Mouse (Mus musculus) layer of hippocampus, adult 9-11 months (tissue): ENCODE results near the gene Borcs6.

Source experiments
- DNase-seq: peaks from one replicate; pipeline ENCODE4 v3.0.0; 2022

Gene Borcs6

GRCm38 (mm10) chr11:69050748-69051147, 8.8 kb upstream of the Borcs6 start:
- DNase-seq = no peak

- no peak for DNase-seq
Measured at GRCm38 (mm10) chr11:69051771-69052170, 7.7 kb upstream of the Borcs6 start.

- no peak for DNase-seq
Measured at GRCm38 (mm10) chr11:69052824-69053421, 6.6 kb upstream of the Borcs6 start.

- no peak for DNase-seq
Measured at GRCm38 (mm10) chr11:69053848-69054247, 5.7 kb upstream of the Borcs6 start.

- no peak for DNase-seq
Measured at GRCm38 (mm10) chr11:69058265-69058664, 1.3 kb upstream of the Borcs6 start.

GRCm38 (mm10) chr11:69058729-69059356, 674 bp upstream of the Borcs6 start:
- no peak for DNase-seq

- DNase-seq = peak; percentile 38
Measured at GRCm38 (mm10) chr11:69059975-69060411, 476 bp downstream of the Borcs6 start.

- peak; percentile 42 for DNase-seq
Measured at GRCm38 (mm10) chr11:69060448-69061254, 1.1 kb downstream of the Borcs6 start.

- DNase-seq = peak; percentile 40
Measured at GRCm38 (mm10) chr11:69061255-69061912, 1.9 kb downstream of the Borcs6 start.

- DNase-seq = peak; percentile 66
Measured at GRCm38 (mm10) chr11:69062194-69062760, 2.8 kb downstream of the Borcs6 start.

GRCm38 (mm10) chr11:69062761-69063224, 3.3 kb downstream of the Borcs6 start:
- peak; percentile 94 for DNase-seq

GRCm38 (mm10) chr11:69063413-69064201, 4.1 kb downstream of the Borcs6 start:
- peak; percentile 52 for DNase-seq

- DNase-seq = no peak
Measured at GRCm38 (mm10) chr11:69064259-69065133, 5.0 kb downstream of the Borcs6 start.

- no peak for DNase-seq
Measured at GRCm38 (mm10) chr11:69065394-69065925, 5.9 kb downstream of the Borcs6 start.

GRCm38 (mm10) chr11:69066163-69066861, 6.8 kb downstream of the Borcs6 start:
- peak; percentile 77 for DNase-seq

- DNase-seq = peak; percentile 81
Measured at GRCm38 (mm10) chr11:69066956-69067355, 7.4 kb downstream of the Borcs6 start.

GRCm38 (mm10) chr11:69067601-69068000, 8.1 kb downstream of the Borcs6 start:
- no peak for DNase-seq

GRCm38 (mm10) chr11:69070093-69070492, 10.6 kb downstream of the Borcs6 start:
- no peak for DNase-seq

- peak; percentile 95 for DNase-seq
Measured at GRCm38 (mm10) chr11:69070590-69071222, 11.2 kb downstream of the Borcs6 start, which contains the start of gene Tmem107. Gene Tmem107, plus strand, starts transcription at chr11:69070806.
